Mouse (Mus musculus) leukemia stem cell, adult 10-12 weeks (primary cell): ENCODE results near the gene Eif4e1b. TPM values are rescaled to one million over a fixed set of nuclear protein-coding genes. Genes with fewer than 3 reads are reported as not detected.

Experiments used
- polyA plus RNA-seq: library from polyadenylated mRNA; stranded (reverse); fragments of >175 nt; gene quantifications from 2 replicates; pipeline ENCODE4 v1.2.3, GENCODE M21; 2012; ENCODE audit warnings: low replicate concordance

Eif4e1b gene
- polyA plus RNA-seq: 0.09 TPM in 1 of 2 replicates, not detected in the other

GRCm38 (mm10) chr13:54783698-54784097, at the start of gene Eif4e1b:
Gene Eif4e1b (plus strand): TSS chr13:54783998.

GRCm38 (mm10) chr13:54749864-54750411, 33.9 kb upstream of the Eif4e1b start, which contains the start of gene Gprin1:
Gene Gprin1 (minus strand): TSS chr13:54749874.

GRCm38 (mm10) chr13:54766192-54766768, 17.5 kb upstream of the Eif4e1b start, which contains the start of gene Sncb:
Gene Sncb (minus strand): TSS chr13:54766595.

GRCm38 (mm10) chr13:54788740-54789560, 5.2 kb downstream of the Eif4e1b start, which contains the start of gene Tspan17:
Gene Tspan17 (plus strand): TSS chr13:54789377.

Other genes starting within 250 kb of the Eif4e1b start
- 18.6 and 39.3 TPM in 2 replicates for gene 4833439L19Rik, start 218.6 kb upstream of the Eif4e1b start, polyA plus RNA-seq
- gene Arl10, start 209.0 kb upstream of the Eif4e1b start, polyA plus RNA-seq: 4.3 and 5.5 TPM in 2 replicates
- gene Nop16, start 193.9 kb upstream of the Eif4e1b start, polyA plus RNA-seq: 14.1 and 16.2 TPM in 2 replicates
- gene Higd2a, start 193.8 kb upstream of the Eif4e1b start, polyA plus RNA-seq: 6.4 and 56.9 TPM in 2 replicates
- 40.3 and 97.6 TPM in 2 replicates for gene Cltb, start 172.7 kb upstream of the Eif4e1b start, polyA plus RNA-seq
- 8.7 and 14.0 TPM in 2 replicates for gene Faf2, start 162.2 kb upstream of the Eif4e1b start, polyA plus RNA-seq
- 469 and 478 TPM in 2 replicates for gene Rnf44, start 90.1 kb upstream of the Eif4e1b start, polyA plus RNA-seq
- not detected in 2 replicates for gene Cdhr2, start 82.5 kb upstream of the Eif4e1b start, polyA plus RNA-seq
- not detected in 2 replicates for gene Gprin1, start 34.1 kb upstream of the Eif4e1b start, polyA plus RNA-seq
- gene Sncb, start 17.4 kb upstream of the Eif4e1b start, polyA plus RNA-seq: 0.30 TPM in 1 of 2 replicates, not detected in the other
- 2.2 and 2.8 TPM in 2 replicates for gene Tspan17, start 5.4 kb downstream of the Eif4e1b start, polyA plus RNA-seq
- 0.96 and 1.5 TPM in 2 replicates for gene Unc5a, start 165.4 kb downstream of the Eif4e1b start, polyA plus RNA-seq
- gene Hk3, start 237.4 kb downstream of the Eif4e1b start, polyA plus RNA-seq: 2.9 and 4.8 TPM in 2 replicates